Mouse (Mus musculus) cortical plate, adult 2 months (tissue): ENCODE measurements around the gene Vwa5b1. TPM values are rescaled to one million over a fixed set of nuclear protein-coding genes. Genes with fewer than 3 reads are reported as not detected.
A peak's percentile ranks its signal among the peaks of the same experiment; 100 is the strongest.

Source experiments
- H3K27ac ChIP-seq: fragments of 200-500 bp; 2 replicates; pipeline ENCODE4 v1.5.1; 2012; ENCODE audit warnings: low read length, control low read depth, inconsistent platforms; ENCODE audit not compliant: insufficient read depth
- H3K4me1 ChIP-seq: fragments of 200-500 bp; 2 replicates; pipeline ENCODE4 v1.6.1; 2011; ENCODE audit warnings: low read length; ENCODE audit not compliant: control insufficient read depth, insufficient read depth
- H3K4me3 ChIP-seq: fragments of 200-500 bp; 2 replicates; pipeline ENCODE4 v1.5.1; 2011; ENCODE audit warnings: mild to moderate bottlenecking, low read length, control low read depth; ENCODE audit not compliant: insufficient read depth
- CTCF ChIP-seq: fragments of 200-500 bp; IDR thresholded peaks from 2 replicates; pipeline ENCODE4 v1.5.1; 2011; ENCODE audit warnings: mild to moderate bottlenecking, control low read depth, low read length; ENCODE audit not compliant: insufficient read depth; ENCODE audit errors: extremely low read depth
- POLR2A ChIP-seq: fragments of 200-500 bp; IDR thresholded peaks from 2 replicates; pipeline ENCODE4 v1.6.1; 2011; ENCODE audit warnings: mild to moderate bottlenecking, low read length, control low read depth; ENCODE audit not compliant: insufficient read depth; ENCODE audit errors: extremely low read depth
- polyA plus RNA-seq: library from polyadenylated mRNA; depleted of rRNA; stranded (reverse); fragments of >200 nt; gene quantifications from 2 replicates; pipeline ENCODE4 v1.2.3, GENCODE M21; 2012

Vwa5b1 gene
- polyA plus RNA-seq, 1 experiment, result 1.5 TPM

DNA sequence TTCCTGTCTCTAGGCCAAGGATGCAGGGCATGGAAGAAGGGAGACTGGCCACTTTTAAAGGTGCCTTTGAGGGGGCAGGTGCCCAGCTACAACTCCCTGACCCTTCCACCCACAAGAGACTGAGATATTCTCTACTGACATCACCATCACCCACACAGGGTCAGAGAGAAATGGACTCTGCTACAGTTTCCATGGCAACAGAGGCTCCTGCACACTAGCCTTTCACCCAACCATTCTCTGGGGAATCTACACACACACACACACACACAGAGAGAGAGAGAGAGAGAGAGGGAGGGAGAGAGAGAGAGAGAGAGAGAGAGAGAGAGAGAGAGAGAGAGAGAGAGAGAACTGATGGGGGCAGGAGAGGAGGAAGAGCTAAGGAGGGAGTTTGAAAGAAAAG is 50.7 kb downstream of the Vwa5b1 start:
- Histone ChIP-seq H3K27ac (no peak overlapping the region), H3K4me1 (peaks cover 4% of the 10 kb centered on the region; the same call in 1 of the 2 replicates), H3K4me3 (no peak overlapping the region)
- TF ChIP-seq CTCF, result no peak
- no peak for TF ChIP-seq POLR2A

DNA sequence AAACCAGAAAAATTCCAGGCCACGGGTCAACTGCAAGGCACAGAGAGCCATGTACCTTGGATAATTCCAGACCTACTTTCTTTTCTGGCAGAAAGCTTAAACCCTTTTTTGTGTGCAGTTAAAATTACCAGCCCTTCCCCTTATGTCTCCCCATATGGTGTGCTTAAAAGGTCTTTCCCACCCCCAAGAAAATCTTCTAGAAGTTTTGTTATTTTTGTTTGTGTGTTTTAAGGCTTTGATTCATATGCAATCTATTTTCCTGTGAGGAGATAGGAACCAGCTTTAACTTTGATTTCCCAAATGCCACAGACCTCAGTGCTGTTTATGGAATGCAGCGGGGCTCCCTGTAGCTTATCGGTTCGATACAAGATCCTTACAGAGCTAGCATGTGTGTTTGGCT is 53.2 kb downstream of the Vwa5b1 start:
- TF ChIP-seq CTCF (no peak), POLR2A (no peak)
- Histone ChIP-seq H3K27ac (peak overlapping the region; percentile 86; the same call in 1 of the 2 replicates), H3K4me1 (peaks cover 4% of the 10 kb centered on the region; the same call in 1 of the 2 replicates), H3K4me3 (no peak overlapping the region)

DNA sequence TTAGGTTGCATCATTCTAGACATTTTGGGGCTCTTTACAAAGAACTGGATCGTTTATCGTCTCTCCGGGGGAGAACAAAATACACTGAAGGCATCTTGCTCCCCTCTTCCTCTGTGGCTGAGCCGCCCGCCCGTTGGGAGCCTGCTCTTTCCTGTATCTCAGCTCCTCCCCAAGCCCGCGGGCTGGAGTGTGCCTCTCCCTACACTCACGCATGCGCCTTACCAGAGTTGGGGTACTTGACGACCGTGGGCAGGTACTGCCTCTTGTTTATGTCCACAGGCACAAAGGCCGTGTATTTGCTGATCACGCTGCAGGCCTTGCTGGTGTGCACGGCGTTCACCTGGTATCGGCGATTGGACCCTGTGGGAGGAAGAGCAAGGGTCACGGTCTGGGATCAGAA is 57.3 kb downstream of the Vwa5b1 start:
- H3K4me3 ChIP-seq, result no peak overlapping the region
- H3K27ac ChIP-seq, result no peak overlapping the region
- TF ChIP-seq CTCF, result no peak
- TF ChIP-seq POLR2A, result no peak
- H3K4me1 ChIP-seq, result peaks cover 4% of the 10 kb centered on the region; the same call in 1 of the 2 replicates

DNA sequence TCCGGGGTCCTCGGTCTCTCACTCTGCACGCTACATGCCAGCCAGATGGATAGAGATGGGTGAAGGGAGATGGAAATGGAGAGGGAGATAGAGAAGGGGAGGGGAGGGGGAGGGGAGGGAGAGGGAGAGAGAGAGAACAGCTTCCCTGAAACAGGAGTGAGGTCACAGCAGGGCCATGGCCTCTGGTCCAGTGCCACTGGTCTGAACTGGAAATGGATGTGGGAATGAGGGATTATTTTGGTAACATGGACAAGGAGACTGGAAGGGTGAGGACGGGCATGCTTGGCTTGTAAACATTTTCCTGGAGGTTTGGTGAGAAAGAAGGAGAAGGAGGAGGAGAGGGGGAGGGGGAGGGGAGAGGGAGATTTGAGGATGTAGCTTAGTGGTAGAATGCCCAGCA is 59.0 kb downstream of the Vwa5b1 start:
- TF ChIP-seq POLR2A (no peak), CTCF (no peak)
- H3K27ac ChIP-seq, result no peak overlapping the region
- no peak overlapping the region for H3K4me3 ChIP-seq
- peaks cover 2% of the 10 kb centered on the region; the same call in 1 of the 2 replicates for H3K4me1 ChIP-seq

DNA sequence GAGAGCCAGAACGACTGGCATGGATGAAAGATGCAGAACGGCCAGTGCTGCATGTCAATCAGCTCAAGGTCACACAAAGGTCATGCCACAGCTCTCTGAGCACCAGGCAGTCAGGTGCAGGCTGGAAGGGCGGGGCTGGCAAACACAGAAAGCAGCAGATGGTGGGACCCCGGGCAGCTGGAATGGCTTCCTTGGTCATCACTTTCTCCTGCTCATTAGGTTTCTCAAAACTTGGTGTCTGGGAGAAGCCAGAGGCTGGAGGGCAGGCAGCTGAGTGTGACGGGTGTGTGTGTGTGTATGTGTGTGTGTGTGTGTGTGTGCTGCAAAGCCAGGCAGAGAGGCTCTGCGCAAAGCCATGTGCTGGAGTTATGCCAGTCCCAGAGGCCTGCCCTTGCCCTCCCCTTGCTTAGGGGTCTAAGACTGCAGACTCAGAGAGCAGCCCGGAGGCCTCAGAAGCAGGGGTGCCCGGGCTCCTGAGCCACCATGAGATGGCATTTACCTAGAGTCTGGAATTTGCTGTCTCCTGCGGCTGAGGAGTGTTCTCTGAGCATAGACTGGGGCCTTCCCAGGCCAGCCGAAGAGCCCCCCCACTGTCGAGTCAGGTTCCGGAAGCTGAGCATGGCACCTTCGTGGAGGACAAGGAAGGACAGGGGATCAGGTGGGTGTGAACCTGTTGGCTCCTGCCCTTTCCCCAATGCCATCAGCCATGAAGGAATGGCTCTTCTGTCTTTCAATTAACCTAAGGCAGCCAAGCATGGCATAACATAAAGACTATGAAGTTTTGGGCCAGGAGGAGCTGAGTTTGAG is 60.7 kb downstream of the Vwa5b1 start:
- H3K27ac ChIP-seq, result no peak overlapping the region
- no peak overlapping the region for H3K4me3 ChIP-seq
- TF ChIP-seq CTCF (no peak), POLR2A (no peak)
- H3K4me1 ChIP-seq, result no peaks in the 10 kb centered on the region

DNA sequence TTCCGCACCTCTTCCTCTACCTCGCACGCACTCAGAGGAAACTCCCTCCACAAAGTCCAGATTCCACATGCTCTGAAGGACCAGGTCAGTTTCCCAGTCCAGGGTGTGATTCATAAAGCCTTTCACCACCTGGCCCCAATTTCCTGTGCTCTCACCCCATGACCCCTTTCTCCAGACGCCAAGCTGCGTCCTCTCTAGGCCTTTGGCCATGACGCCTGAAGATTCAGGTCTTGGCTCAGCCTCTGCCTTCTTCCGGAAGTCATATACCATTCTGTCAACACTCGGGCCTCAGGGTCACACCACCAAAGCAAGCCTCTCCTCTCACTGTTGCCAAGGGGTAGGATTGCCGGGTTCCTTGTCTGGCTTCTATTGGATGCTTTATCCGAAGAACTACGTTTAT is 65.8 kb downstream of the Vwa5b1 start:
- Histone ChIP-seq H3K4me3 (no peak overlapping the region), H3K27ac (no peak overlapping the region), H3K4me1 (0 out of 2 replicates have a peak, but pooled peaks cover 2% of the 10 kb centered on the region)
- TF ChIP-seq CTCF (no peak), POLR2A (no peak)

DNA sequence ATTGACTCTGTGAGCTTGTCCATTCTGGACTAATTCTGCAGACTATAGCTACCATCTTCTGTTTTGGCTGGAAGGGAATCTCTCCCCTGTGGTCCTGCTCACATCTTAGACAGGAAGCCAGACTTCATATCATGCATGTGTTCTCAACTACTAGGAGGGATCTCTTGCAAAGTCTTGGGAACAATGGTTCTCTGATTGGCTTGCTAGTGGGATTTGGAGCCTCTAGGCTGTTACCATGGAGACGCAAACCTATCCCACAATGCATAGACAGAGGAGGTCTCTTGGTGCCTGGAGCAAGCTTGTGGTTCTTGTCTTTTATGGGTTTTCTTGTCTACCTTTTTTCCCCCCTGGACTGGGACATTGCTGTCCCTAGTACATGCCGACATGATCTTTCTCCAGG is 67.4 kb downstream of the Vwa5b1 start:
- Histone ChIP-seq H3K4me3 (no peak overlapping the region), H3K27ac (no peak overlapping the region), H3K4me1 (0 out of 2 replicates have a peak, but pooled peaks cover 2% of the 10 kb centered on the region)
- TF ChIP-seq POLR2A (no peak), CTCF (no peak)

DNA sequence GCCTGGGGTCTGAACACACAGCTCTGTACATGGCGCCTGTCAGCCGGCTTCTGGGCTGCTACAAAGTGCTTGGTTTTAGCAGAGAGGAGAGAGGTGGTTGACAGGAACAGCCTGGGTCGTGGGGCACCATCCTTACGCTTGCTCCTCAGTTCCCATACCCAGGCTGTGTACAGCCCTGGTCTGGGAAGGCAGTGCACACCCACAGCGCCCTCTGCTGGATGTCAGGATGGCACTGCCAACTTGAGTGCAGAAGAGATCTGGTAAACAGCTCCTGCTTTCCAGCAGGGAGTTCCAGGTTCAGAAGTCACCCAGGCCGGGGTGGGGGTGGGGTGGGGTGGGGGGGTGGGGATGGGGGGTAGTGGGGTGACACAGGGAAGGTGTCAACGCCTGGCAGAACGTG is 73.7 kb downstream of the Vwa5b1 start:
- TF ChIP-seq POLR2A, result no peak
- peak; percentile 96 for TF ChIP-seq CTCF
- Histone ChIP-seq H3K4me1 (peaks cover 6% of the 10 kb centered on the region), H3K27ac (no peak overlapping the region), H3K4me3 (no peak overlapping the region)

DNA sequence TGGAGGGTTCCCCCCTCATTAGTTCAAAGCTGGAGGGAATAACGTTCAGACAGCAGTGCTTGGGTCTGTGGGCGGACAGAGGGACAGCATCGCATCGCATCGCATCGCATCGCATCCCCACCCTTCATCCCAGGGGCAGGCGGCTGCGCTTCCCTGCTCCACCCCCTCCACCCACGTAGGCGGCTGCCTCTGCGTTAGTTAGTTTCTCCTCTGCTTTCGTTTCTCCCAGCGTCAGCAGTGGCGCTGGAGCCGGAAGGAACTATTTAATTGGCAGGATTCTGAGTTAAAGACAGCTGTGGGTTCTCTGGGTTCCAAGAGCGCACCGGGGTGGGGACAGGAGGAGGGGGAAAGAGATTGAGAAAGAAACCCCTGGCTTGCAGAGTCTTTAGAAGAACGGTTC is 80.2 kb downstream of the Vwa5b1 start:
- TF ChIP-seq POLR2A (0 out of 2 replicates have a peak, but pooled peaks have one; percentile 26), CTCF (no peak)
- H3K27ac ChIP-seq, result 0 out of 2 replicates have a peak overlapping the region, but pooled peaks have one; percentile 13
- peaks cover 12% of the 10 kb centered on the region for H3K4me1 ChIP-seq

DNA sequence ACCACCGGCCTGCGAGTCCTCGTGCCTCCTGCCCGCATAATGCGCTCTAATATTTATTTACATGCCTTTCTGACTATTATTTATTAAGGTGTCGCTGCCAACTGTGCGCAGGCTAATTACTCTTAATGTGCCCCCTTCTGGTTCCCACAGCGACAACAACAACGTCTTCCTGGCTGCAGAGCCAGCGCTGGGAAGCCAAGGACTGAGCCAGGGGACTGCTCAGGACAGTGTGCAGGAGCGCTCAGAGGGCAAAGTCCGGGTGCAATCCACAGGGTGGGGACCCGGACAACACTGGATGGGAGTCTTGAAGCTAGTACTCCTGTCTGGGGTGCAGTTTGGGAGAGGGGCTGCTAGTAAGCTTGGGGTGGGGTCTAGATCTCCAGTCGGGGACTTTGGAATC is 80.8 kb downstream of the Vwa5b1 start:
- TF ChIP-seq CTCF (no peak), POLR2A (no peak)
- Histone ChIP-seq H3K27ac (no peak overlapping the region), H3K4me1 (peaks cover 10% of the 10 kb centered on the region), H3K4me3 (no peak overlapping the region; the same call in 1 of the 2 replicates)

More for the DNA sequence above, 80.2 kb downstream of the Vwa5b1 start:
- peak overlapping the region; percentile 5; the same call in 1 of the 2 replicates for H3K4me3 ChIP-seq
